Mouse (Mus musculus): ENCODE results near the gene Calm5.

- no peak for TF ChIP-seq ZC3H11A (IDR thresholded peaks at IDR 0.05; ENCODE audit: borderline replicate concordance, low read depth, low read length)
- TF ChIP-seq HCFC1 (IDR thresholded peaks at IDR 0.05; ENCODE audit: borderline replicate concordance, insufficient read depth, low read length), result no peak
These were observed 49.8 kb upstream of the Calm5 start, which contains the start of gene Calml3 for GRCm38 (mm10) chr13:3804186-3804585.
